Mouse (Mus musculus) adrenal gland, adult (tissue): ENCODE measurements around the gene Itk.
"Not testable (repeated sequence)": the region's sequence is repeated elsewhere in the genome, so short reads cannot be mapped to it uniquely, and the experiment has no call there.

Experiments
- DNase-seq, 2 experiments: peaks; one replicate each; pipeline ENCODE4 v3.0.0; 2022 to 2023; ENCODE audit warnings: low spot score in 1 of 2; ENCODE audit not compliant: inconsistent age in 2 of 2

Itk gene

GRCm38 (mm10) chr11:46389336-46390117 lies at the start of gene Itk:
Itk (minus strand) TSS chr11:46389515.
- DNase-seq = no peak

DNA sequence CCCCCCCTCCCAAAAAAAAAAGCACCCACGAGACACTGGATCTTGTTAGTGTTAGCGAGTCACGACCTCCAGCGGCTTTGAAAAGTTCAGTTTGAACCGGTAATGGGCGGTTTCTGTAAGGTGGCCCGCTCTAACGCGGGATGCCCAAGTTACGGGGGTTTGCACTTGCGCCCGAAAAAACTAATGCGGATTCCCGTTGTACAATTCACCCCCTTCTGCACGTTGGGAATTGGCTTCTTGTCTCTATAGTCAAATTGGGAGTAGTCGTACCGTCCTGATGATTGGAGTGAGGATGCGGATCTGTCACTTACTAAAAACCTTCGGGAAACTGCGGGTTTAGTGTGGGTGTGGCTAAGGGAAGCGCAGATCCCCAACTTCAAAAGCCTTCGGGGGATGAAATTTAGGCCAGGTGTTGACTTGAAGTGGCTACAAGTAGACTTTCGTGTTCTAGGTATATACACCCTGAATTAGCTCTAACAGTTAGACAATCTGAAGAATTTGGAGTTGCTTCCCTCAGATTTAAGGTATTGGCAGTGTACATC lies 48.2 kb upstream of the Itk start:
- DNase-seq = peak; percentile 18 to 74

- DNase-seq = peak; percentile 95 to 98
Measured at GRCm38 (mm10) chr11:46436760-46437458, 47.6 kb upstream of the Itk start, which contains the start of gene Med7. Med7 (plus strand) TSS chr11:46436925.

- no peak for DNase-seq
Measured at GRCm38 (mm10) chr11:46435363-46435762, 46.0 kb upstream of the Itk start.

DNA sequence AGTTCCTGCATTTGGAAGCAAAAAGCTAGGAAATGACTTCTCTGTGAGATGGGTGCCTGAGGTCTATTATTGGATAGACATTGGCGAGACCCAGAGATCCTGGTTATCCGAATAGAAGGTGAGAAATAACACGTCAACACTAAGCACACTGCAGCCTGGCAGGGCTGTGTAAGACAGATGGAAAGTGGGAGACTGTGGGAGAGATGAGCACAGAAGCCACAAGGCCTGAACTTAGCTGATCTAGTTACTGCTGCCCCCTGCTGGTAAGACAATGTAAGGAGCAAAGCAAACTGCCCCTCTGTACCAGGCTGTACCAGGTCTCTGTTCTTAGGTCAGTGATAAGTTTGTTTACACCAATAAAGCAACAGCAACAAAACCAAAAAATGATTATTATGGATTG lies 41.8 kb upstream of the Itk start:
- DNase-seq = peak; percentile 72 to 89

DNA sequence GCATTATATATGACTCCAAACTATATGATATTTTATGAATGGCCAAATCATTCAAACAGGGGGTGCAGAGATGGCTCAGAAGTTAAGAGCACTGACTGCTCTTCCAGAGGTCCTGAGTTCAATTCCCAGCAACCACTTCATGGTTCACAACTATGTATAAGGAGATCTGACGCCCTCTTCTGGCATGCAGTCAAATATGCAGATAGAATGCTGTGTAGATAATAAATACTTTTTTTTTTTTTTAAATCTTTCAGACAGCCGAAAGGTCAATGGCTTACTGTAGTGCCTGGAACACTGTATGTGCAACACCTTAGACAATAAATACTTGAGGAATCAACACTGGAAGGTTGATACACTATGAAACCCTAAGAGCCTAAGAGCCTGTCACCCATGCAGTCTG lies 40.8 kb upstream of the Itk start:
- no peak for DNase-seq

- DNase-seq = not testable (repeated sequence)
Measured at GRCm38 (mm10) chr11:46428131-46428530, 38.8 kb upstream of the Itk start.

DNA sequence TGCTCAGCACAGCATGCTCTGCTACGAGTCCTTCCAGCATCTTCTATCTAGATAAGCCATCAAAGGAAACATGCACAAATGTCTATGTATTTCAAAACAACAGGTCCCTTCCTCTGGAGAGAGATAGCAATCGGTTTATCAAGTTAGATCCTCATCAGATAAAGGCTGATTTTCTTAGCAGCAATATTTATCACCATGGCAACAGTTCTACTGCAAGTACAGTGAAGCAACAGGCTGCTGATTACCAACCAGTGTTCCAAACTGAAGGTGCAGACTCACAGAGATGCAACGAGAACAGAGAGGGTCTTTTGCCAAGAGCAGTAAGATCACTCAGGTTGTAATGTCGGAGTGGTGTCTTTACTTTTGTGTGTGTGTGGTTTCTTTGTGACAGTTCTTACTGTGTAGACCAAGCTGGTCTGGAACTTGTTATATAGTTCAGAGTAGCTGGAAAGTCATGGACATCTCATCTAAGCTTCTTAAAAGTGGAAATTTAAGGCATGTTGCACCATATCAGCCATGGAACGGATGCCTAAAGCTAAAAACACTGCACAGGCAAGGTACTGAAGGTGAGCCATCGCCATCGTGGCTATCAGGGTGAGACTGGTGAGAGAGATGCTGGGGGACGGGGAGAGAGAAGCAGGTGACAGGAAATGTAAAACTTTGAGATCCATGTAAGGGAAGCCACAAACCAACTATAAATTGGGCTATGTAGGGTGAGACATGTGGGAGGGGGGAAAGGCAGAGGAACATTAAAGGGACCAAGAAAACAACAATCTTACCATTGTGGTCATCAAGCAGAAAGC lies 32.0 kb upstream of the Itk start:
- no peak for DNase-seq

DNA sequence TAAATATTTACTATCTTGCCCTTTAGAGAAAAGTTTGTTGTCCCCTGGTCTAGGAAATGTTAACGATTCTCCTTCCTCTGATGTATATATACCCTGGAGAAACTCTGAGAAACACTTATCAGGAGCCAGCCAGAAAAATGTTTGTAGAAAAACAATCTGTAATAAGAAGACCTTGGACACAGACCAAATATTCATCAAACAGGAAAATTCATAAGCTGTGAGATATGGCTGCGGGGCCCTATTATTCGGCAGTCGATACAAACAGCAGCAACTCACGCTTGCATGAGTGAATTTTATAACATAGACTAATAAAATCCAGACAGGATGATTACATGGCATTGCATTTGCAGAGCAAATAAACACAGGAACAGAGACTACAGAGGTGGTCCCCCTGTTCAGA lies 29.5 kb upstream of the Itk start:
- DNase-seq = no peak

GRCm38 (mm10) chr11:46418438-46418837 lies 29.1 kb upstream of the Itk start:
- DNase-seq = peak in 1 of 2 experiments; percentile 29

DNA sequence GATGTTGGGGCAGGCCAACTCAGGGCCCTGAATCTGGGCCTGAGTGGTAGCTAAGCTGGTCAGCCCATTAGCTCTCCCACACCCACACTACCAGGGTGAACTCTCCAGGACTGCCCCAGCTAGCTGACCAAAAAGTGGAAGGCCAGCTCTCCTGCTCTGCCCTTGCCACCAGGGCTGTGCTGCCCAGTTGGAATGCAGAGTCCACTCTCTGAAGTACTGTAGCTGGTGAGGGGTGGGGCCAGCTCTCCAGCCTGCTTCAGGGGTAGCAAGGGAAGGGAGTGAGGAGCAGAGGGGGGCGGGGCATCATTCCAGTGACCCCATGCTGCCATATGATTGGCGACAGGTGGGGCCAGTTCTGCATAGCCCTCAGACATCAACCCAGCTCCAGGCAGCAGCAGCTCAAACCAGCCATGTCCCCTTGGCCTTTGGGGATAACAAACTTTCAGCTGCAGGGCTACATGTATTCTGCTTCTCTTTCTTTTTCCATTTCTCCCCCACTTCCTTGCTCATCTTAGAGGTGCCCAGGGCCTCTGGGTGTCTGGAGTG lies 20.8 kb upstream of the Itk start:
- no peak for DNase-seq

GRCm38 (mm10) chr11:46406721-46407120 lies 17.4 kb upstream of the Itk start:
- no peak for DNase-seq

GRCm38 (mm10) chr11:46404986-46405385 lies 15.7 kb upstream of the Itk start:
- DNase-seq = no peak

- DNase-seq = no peak
Measured at GRCm38 (mm10) chr11:46401555-46401954, 12.2 kb upstream of the Itk start.

- DNase-seq = no peak
Measured at GRCm38 (mm10) chr11:46398933-46399383, 9.6 kb upstream of the Itk start.

GRCm38 (mm10) chr11:46398473-46398872 lies 9.2 kb upstream of the Itk start:
- DNase-seq = no peak

- no peak for DNase-seq
Measured at GRCm38 (mm10) chr11:46397900-46398299, 8.6 kb upstream of the Itk start.

- DNase-seq = no peak
Measured at GRCm38 (mm10) chr11:46396860-46397179, 7.5 kb upstream of the Itk start.

- DNase-seq = no peak
Measured at GRCm38 (mm10) chr11:46396167-46396859, 7.0 kb upstream of the Itk start, which contains the start of gene Fam71b. Fam71b (plus strand) TSS chr11:46396559.

DNA sequence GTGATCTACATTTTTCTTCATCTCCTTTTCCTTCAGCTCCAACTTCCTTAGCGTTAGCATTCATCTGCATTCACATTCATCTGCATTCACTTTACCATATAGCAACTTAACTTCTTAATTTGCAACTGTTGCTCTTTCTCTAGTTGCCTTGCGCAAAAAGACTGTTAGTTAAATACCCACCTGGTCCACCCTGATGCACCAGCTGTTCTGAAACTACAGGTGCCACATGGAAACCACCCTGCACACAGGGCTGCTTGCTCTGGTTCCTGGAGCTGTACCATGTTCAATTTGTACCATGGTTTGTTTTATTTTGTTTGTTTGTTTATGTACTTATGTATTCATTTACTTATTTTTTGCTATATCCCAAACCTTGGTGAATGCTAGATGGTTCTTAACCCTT lies 6.4 kb upstream of the Itk start:
- DNase-seq = no peak
